Mouse (Mus musculus) heart, embryonic 13.5 days (tissue): ENCODE data around the gene Phf3. TPM values are rescaled to one million over a fixed set of nuclear protein-coding genes. Genes with fewer than 3 reads are reported as not detected.
A peak's percentile ranks its signal among the peaks of the same experiment; 100 is the strongest.
"Not testable (repeated sequence)": the region's sequence is repeated elsewhere in the genome, so short reads cannot be mapped to it uniquely, and the experiment has no call there.

Source experiments
- ATAC-seq: fragments of 200-750 bp; cut with Nextera tagmentation; 2 replicates; pipeline ENCODE4 v1.8.0; 2017; ENCODE audit warnings: moderate TSS enrichment; ENCODE audit not compliant: insufficient number of reproducible peaks, low FRiP score, low TSS enrichment; ENCODE audit errors: extremely low read depth
- H3K27ac ChIP-seq: fragments of 300-500 bp; sonication (generic); replicated peaks from 2 replicates; pipeline ENCODE4 v1.5.1; 2015; ENCODE audit warnings: moderate library complexity, mild to moderate bottlenecking, inconsistent platforms
- H3K27me3 ChIP-seq: fragments of 300-500 bp; sonication (generic); replicated peaks from 2 replicates; pipeline ENCODE4 v1.6.1; 2015; ENCODE audit warnings: mild to moderate bottlenecking, inconsistent platforms
- H3K36me3 ChIP-seq: fragments of 300-500 bp; sonication (generic); 2 replicates; pipeline ENCODE4 v1.6.1; 2015; ENCODE audit warnings: mild to moderate bottlenecking, inconsistent platforms
- H3K4me1 ChIP-seq: fragments of 300-500 bp; sonication (generic); 2 replicates; pipeline ENCODE4 v1.6.1; 2015; ENCODE audit warnings: inconsistent platforms
- H3K4me2 ChIP-seq: fragments of 300-500 bp; sonication (generic); 2 replicates; pipeline ENCODE4 v1.6.1; 2015; ENCODE audit warnings: inconsistent platforms, mild to moderate bottlenecking, moderate library complexity
- H3K4me3 ChIP-seq: fragments of 300-500 bp; sonication (generic); 2 replicates; pipeline ENCODE4 v1.5.1; 2015; ENCODE audit warnings: moderate library complexity, mild to moderate bottlenecking, inconsistent platforms
- H3K9ac ChIP-seq: fragments of 300-500 bp; sonication (generic); 2 replicates; pipeline ENCODE4 v1.6.1; 2015; ENCODE audit warnings: inconsistent platforms, mild to moderate bottlenecking, moderate library complexity
- H3K9me3 ChIP-seq: fragments of 300-500 bp; sonication (generic); 2 replicates; pipeline ENCODE4 v1.6.1; 2016; ENCODE audit warnings: inconsistent platforms
- WGBS: fragments of 180-500 bp; shearing (Covaris S2); methylation state at CpG from one replicate; pipeline ENCODE4 v1.1.7; 2015; ENCODE audit warnings: mixed read lengths; 5-methylcytosine and 5-hydroxymethylcytosine counted together
- polyA plus RNA-seq: library from polyadenylated mRNA; unstranded; fragments of >200 nt; fragmentation: Nextera tagmentation; extraction: Ambion mirVana; gene quantifications from 2 replicates; pipeline ENCODE4 v1.2.1, GENCODE M21; 2015

Gene Phf3
- polyA plus RNA-seq = 22.8 and 26.1 TPM in 2 replicates

GRCm38 (mm10) chr1:30873541-30874260 is at the start of gene Phf3:
Gene Phf3, minus strand, starts transcription at chr1:30873921.
- no peaks in the 10 kb centered on the region for H3K9me3 ChIP-seq
- peak within 1 kb of the TSS; percentile 79 for H3K4me2 ChIP-seq
- H3K27me3 ChIP-seq = no peaks in the 10 kb centered on the region
- H3K4me3 ChIP-seq = peak within 1 kb of the TSS; percentile 90
- WGBS = under 1% methylated on average over 70 of the region's 85 CpGs
- peak within 1 kb of the TSS; percentile 97 for H3K9ac ChIP-seq
- ATAC-seq = peak; percentile 86
- H3K36me3 ChIP-seq = no peaks in the 10 kb centered on the region
- H3K27ac ChIP-seq = peak within 1 kb of the TSS; percentile 99
- H3K4me1 ChIP-seq = peaks cover 34% of the 10 kb centered on the region

GRCm38 (mm10) chr1:30922237-30922636 is 48.5 kb upstream of the Phf3 start:
- no peaks in the 10 kb centered on the region for H3K4me1 ChIP-seq
- H3K4me3 ChIP-seq = no peak overlapping the region
- H3K36me3 ChIP-seq = no peaks in the 10 kb centered on the region
- WGBS = 80% methylated on average over 3 of the region's 3 CpGs
- no peak overlapping the region for H3K9ac ChIP-seq
- no peaks in the 10 kb centered on the region for H3K27me3 ChIP-seq
- H3K4me2 ChIP-seq = no peak overlapping the region
- no peak for ATAC-seq
- peaks cover 28% of the 10 kb centered on the region for H3K9me3 ChIP-seq
- H3K27ac ChIP-seq = no peak overlapping the region

- ATAC-seq = no peak
- Histone ChIP-seq H3K4me2 (no peak overlapping the region), H3K27ac (no peak overlapping the region), H3K27me3 (no peaks in the 10 kb centered on the region), H3K36me3 (no peaks in the 10 kb centered on the region), H3K9me3 (peaks cover 28% of the 10 kb centered on the region), H3K4me3 (no peak overlapping the region), H3K4me1 (no peaks in the 10 kb centered on the region), H3K9ac (no peak overlapping the region)
Measured at GRCm38 (mm10) chr1:30921252-30921651, 47.5 kb upstream of the Phf3 start.

GRCm38 (mm10) chr1:30920620-30921177 is 47.0 kb upstream of the Phf3 start:
- no peaks in the 10 kb centered on the region for H3K4me1 ChIP-seq
- no peak overlapping the region for H3K27ac ChIP-seq
- ATAC-seq = no peak
- H3K4me3 ChIP-seq = no peak overlapping the region
- no peak overlapping the region for H3K9ac ChIP-seq
- H3K27me3 ChIP-seq = no peaks in the 10 kb centered on the region
- peaks cover 28% of the 10 kb centered on the region for H3K9me3 ChIP-seq
- 91% methylated on average over 1 of the region's 1 CpGs for WGBS
- H3K36me3 ChIP-seq = no peaks in the 10 kb centered on the region
- no peak overlapping the region for H3K4me2 ChIP-seq

GRCm38 (mm10) chr1:30910172-30910571 is 36.5 kb upstream of the Phf3 start:
- no peaks in the 10 kb centered on the region for H3K4me1 ChIP-seq
- WGBS = 46% methylated on average over 3 of the region's 3 CpGs

GRCm38 (mm10) chr1:30908797-30909196 is 35.1 kb upstream of the Phf3 start:
- no peak overlapping the region for H3K4me2 ChIP-seq
- H3K9me3 ChIP-seq = no peaks in the 10 kb centered on the region
- no peak overlapping the region for H3K27ac ChIP-seq
- 47% methylated on average over 4 of the region's 4 CpGs for WGBS
- H3K4me3 ChIP-seq = no peak overlapping the region
- H3K9ac ChIP-seq = no peak overlapping the region
- no peaks in the 10 kb centered on the region for H3K36me3 ChIP-seq
- no peaks in the 10 kb centered on the region for H3K27me3 ChIP-seq
- ATAC-seq = no peak
- no peaks in the 10 kb centered on the region for H3K4me1 ChIP-seq

More at GRCm38 (mm10) chr1:30910172-30910571, 36.5 kb upstream of the Phf3 start:
- no peak overlapping the region for H3K4me2 ChIP-seq
- no peaks in the 10 kb centered on the region for H3K27me3 ChIP-seq
- no peak for ATAC-seq
- no peak overlapping the region for H3K27ac ChIP-seq
- H3K9ac ChIP-seq = no peak overlapping the region
- no peaks in the 10 kb centered on the region for H3K36me3 ChIP-seq
- H3K9me3 ChIP-seq = 0 out of 2 replicates have a peak, but pooled peaks cover 4% of the 10 kb centered on the region
- H3K4me3 ChIP-seq = no peak overlapping the region

GRCm38 (mm10) chr1:30903480-30904218 is 29.9 kb upstream of the Phf3 start:
- H3K4me2 ChIP-seq = no peak overlapping the region
- WGBS = 75% methylated on average over 3 of the region's 3 CpGs
- no peak overlapping the region for H3K27ac ChIP-seq
- no peak overlapping the region for H3K4me3 ChIP-seq
- no peaks in the 10 kb centered on the region for H3K9me3 ChIP-seq
- H3K36me3 ChIP-seq = no peaks in the 10 kb centered on the region
- no peaks in the 10 kb centered on the region for H3K4me1 ChIP-seq
- H3K9ac ChIP-seq = no peak overlapping the region
- H3K27me3 ChIP-seq = no peaks in the 10 kb centered on the region
- no peak for ATAC-seq

GRCm38 (mm10) chr1:30898691-30899090 is 25.0 kb upstream of the Phf3 start:
- H3K27ac ChIP-seq = no peak overlapping the region
- no peak overlapping the region for H3K9ac ChIP-seq
- H3K9me3 ChIP-seq = no peaks in the 10 kb centered on the region
- 64% methylated on average over 2 of the region's 2 CpGs for WGBS
- H3K27me3 ChIP-seq = no peaks in the 10 kb centered on the region
- no peaks in the 10 kb centered on the region for H3K4me1 ChIP-seq
- no peak overlapping the region for H3K4me2 ChIP-seq
- ATAC-seq = no peak
- H3K4me3 ChIP-seq = no peak overlapping the region
- no peaks in the 10 kb centered on the region for H3K36me3 ChIP-seq

- H3K9ac ChIP-seq, H3K36me3 ChIP-seq, H3K4me2 ChIP-seq, H3K4me3 ChIP-seq, ATAC-seq, H3K27ac ChIP-seq, H3K9me3 ChIP-seq, H3K4me1 ChIP-seq, H3K27me3 ChIP-seq: not testable (repeated sequence)
Measured at GRCm38 (mm10) chr1:30895366-30895765, 21.6 kb upstream of the Phf3 start.

GRCm38 (mm10) chr1:30883806-30884205 is 10.1 kb upstream of the Phf3 start:
- H3K4me1 ChIP-seq, H3K9me3 ChIP-seq, H3K9ac ChIP-seq, ATAC-seq, H3K4me3 ChIP-seq, H3K4me2 ChIP-seq, H3K36me3 ChIP-seq, H3K27ac ChIP-seq, H3K27me3 ChIP-seq: not testable (repeated sequence)
- WGBS = 83% methylated on average over 1 of the region's 1 CpGs

GRCm38 (mm10) chr1:30875746-30876145 is 2.0 kb upstream of the Phf3 start:
- Histone ChIP-seq H3K27me3 (no peaks in the 10 kb centered on the region), H3K27ac (no peak overlapping the region), H3K9me3 (no peaks in the 10 kb centered on the region), H3K4me3 (no peak overlapping the region), H3K36me3 (no peaks in the 10 kb centered on the region), H3K4me1 (peaks cover 22% of the 10 kb centered on the region), H3K4me2 (no peak overlapping the region), H3K9ac (no peak overlapping the region)
- no peak for ATAC-seq
